Mouse (Mus musculus) limb, embryonic 11.5 days (tissue): ENCODE data around the gene Slc36a2. TPM values are rescaled to one million over a fixed set of nuclear protein-coding genes. Genes with fewer than 3 reads are reported as not detected.

Experiments
- ATAC-seq: fragments of 200-750 bp; cut with Nextera tagmentation; 2 replicates; pipeline ENCODE4 v1.8.0; 2017; ENCODE audit warnings: low read depth; ENCODE audit not compliant: insufficient number of reproducible peaks, low FRiP score, low TSS enrichment
- DNase-seq: peaks from one replicate; pipeline ENCODE4 v3.0.0-alpha.2; 2015; ENCODE audit warnings: low spot score
- H3K27ac ChIP-seq: fragments of 300-500 bp; sonication (generic); replicated peaks from 2 replicates; pipeline ENCODE4 v1.5.1; 2014; ENCODE audit warnings: low read depth, mild to moderate bottlenecking, low read length
- H3K27me3 ChIP-seq: fragments of 300-500 bp; sonication (generic); 2 replicates; pipeline ENCODE4 v1.6.1; 2014; ENCODE audit warnings: mild to moderate bottlenecking, low read length, mixed read lengths; ENCODE audit not compliant: control insufficient read depth, insufficient read depth
- H3K36me3 ChIP-seq: fragments of 300-500 bp; sonication (generic); 2 replicates; pipeline ENCODE4 v1.6.1; 2014; ENCODE audit warnings: mild to moderate bottlenecking, low read length, moderate library complexity, mixed read lengths; ENCODE audit not compliant: control insufficient read depth, insufficient read depth
- H3K4me1 ChIP-seq: fragments of 300-500 bp; sonication (generic); 2 replicates; pipeline ENCODE4 v1.6.1; 2014; ENCODE audit warnings: low read length, mixed read lengths; ENCODE audit not compliant: control insufficient read depth, insufficient read depth
- H3K4me2 ChIP-seq: fragments of 300-500 bp; sonication (generic); 2 replicates; pipeline ENCODE4 v1.6.1; 2014; ENCODE audit warnings: low read depth, mild to moderate bottlenecking, moderate library complexity; ENCODE audit not compliant: severe bottlenecking
- H3K4me3 ChIP-seq: fragments of 300-500 bp; sonication (generic); 2 replicates; pipeline ENCODE4 v1.5.1; 2014; ENCODE audit warnings: low read depth, low read length
- H3K9ac ChIP-seq: fragments of 300-500 bp; sonication (generic); 2 replicates; pipeline ENCODE4 v1.6.1; 2014; ENCODE audit warnings: mild to moderate bottlenecking, low read length
- H3K9me3 ChIP-seq: fragments of 300-500 bp; sonication (generic); 2 replicates; pipeline ENCODE4 v1.6.1; 2016; ENCODE audit warnings: low read length; ENCODE audit not compliant: control insufficient read depth
- WGBS: fragments of 180-500 bp; shearing (Covaris S2); extraction: QIAGEN DNeasy Blood & Tissue Kit; methylation state at CpG from one replicate; pipeline ENCODE4 v1.1.7; 2014; 5-methylcytosine and 5-hydroxymethylcytosine counted together
- polyA plus RNA-seq: library from polyadenylated mRNA; unstranded; fragments of >200 nt; fragmentation: Nextera tagmentation; extraction: Ambion mirVana; gene quantifications from 2 replicates; pipeline ENCODE4 v1.2.1, GENCODE M21; 2014

Gene Slc36a2
- polyA plus RNA-seq, 1 experiment from 2014 or later: 0.13 TPM

GRCm38 (mm10) chr11:55170501-55170900 lies 14.4 kb downstream of the Slc36a2 start:
- ATAC-seq: no peak
- WGBS: 89% methylated on average over 4 of the region's 4 CpGs
- H3K36me3 ChIP-seq: no peaks in the 10 kb centered on the region

GRCm38 (mm10) chr11:55168914-55169313 lies 16.0 kb downstream of the Slc36a2 start:
- Histone ChIP-seq H3K4me2 (no peak overlapping the region), H3K27ac (no peak overlapping the region), H3K4me3 (no peak overlapping the region), H3K9ac (no peak overlapping the region), H3K9me3 (no peaks in the 10 kb centered on the region), H3K4me1 (no peaks in the 10 kb centered on the region), H3K27me3 (no peaks in the 10 kb centered on the region), H3K36me3 (no peaks in the 10 kb centered on the region)
- DNase-seq (no peak), ATAC-seq (no peak)
- 90% methylated on average over 6 of the region's 6 CpGs for WGBS

More at GRCm38 (mm10) chr11:55170501-55170900, 14.4 kb downstream of the Slc36a2 start:
- no peak overlapping the region for H3K4me3 ChIP-seq
- DNase-seq: no peak
- no peak overlapping the region for H3K4me2 ChIP-seq
- H3K9ac ChIP-seq: no peak overlapping the region
- H3K4me1 ChIP-seq: no peaks in the 10 kb centered on the region
- no peaks in the 10 kb centered on the region for H3K27me3 ChIP-seq
- no peak overlapping the region for H3K27ac ChIP-seq
- no peaks in the 10 kb centered on the region for H3K9me3 ChIP-seq

GRCm38 (mm10) chr11:55168504-55168903 lies 16.4 kb downstream of the Slc36a2 start:
- DNase-seq (no peak), ATAC-seq (no peak)
- Histone ChIP-seq H3K36me3 (no peaks in the 10 kb centered on the region), H3K27me3 (no peaks in the 10 kb centered on the region), H3K9me3 (no peaks in the 10 kb centered on the region), H3K27ac (no peak overlapping the region), H3K4me2 (no peak overlapping the region), H3K4me3 (no peak overlapping the region), H3K9ac (no peak overlapping the region), H3K4me1 (no peaks in the 10 kb centered on the region)
- 79% methylated on average over 4 of the region's 4 CpGs for WGBS

DNA sequence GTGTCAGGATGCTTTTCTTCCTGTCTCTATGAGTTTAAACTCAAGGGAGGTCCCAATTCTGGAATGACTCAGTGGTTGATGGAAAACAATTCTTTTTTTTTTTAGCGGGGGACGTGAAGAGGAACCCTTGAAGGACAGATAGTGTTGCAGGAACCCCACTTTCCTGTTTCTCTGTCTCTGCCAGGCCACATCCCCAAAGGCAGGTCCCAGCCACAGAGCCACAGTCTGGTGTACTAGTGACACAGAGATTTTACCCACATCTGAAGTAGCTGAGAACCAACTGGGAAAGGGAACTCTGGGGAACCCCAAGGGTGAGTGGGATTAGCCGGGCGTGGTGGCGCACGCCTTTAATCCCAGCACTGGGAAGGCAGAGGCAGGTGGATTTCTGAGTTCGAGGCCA lies 19.1 kb downstream of the Slc36a2 start:
- Histone ChIP-seq H3K9me3 (no peaks in the 10 kb centered on the region), H3K4me2 (no peak overlapping the region), H3K27ac (no peak overlapping the region), H3K36me3 (no peaks in the 10 kb centered on the region), H3K4me3 (no peak overlapping the region), H3K9ac (no peak overlapping the region), H3K4me1 (no peaks in the 10 kb centered on the region), H3K27me3 (no peaks in the 10 kb centered on the region)
- no peak for ATAC-seq
- WGBS: 89% methylated on average over 7 of the region's 7 CpGs
- no peak for DNase-seq

- H3K4me1 ChIP-seq: no peaks in the 10 kb centered on the region
- H3K9ac ChIP-seq: no peak overlapping the region
- H3K4me3 ChIP-seq: no peak overlapping the region
- ATAC-seq (no peak), DNase-seq (peak; percentile 33)
- H3K4me2 ChIP-seq: no peak overlapping the region
- no peak overlapping the region for H3K27ac ChIP-seq
- no peaks in the 10 kb centered on the region for H3K9me3 ChIP-seq
- 44% methylated on average over 3 of the region's 3 CpGs for WGBS
- H3K36me3 ChIP-seq: no peaks in the 10 kb centered on the region
- no peaks in the 10 kb centered on the region for H3K27me3 ChIP-seq
Measured at GRCm38 (mm10) chr11:55164723-55165122, 20.2 kb downstream of the Slc36a2 start.

DNA sequence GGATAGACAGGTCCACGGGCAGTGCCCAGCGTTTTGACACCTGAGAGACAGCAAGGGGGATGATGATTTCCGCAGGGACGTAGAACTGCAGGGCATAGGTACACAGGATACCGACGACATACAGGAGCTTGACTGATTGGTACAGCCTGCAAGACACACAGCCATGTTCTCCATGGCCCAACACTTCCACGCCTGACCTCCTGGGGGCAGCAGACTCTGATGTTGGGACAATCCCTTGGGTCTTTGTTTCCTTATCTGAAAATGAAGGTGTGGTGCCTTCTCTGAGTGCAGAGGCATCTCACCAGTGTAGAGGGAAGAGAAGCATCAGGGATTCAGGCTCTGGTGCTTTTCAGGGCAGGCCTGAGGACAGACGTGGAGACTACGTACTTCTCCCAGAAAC lies 22.2 kb downstream of the Slc36a2 start:
- DNase-seq (peak; percentile 62), ATAC-seq (no peak)
- H3K4me1 ChIP-seq: no peaks in the 10 kb centered on the region
- no peak overlapping the region for H3K4me2 ChIP-seq
- H3K27ac ChIP-seq: no peak overlapping the region
- 49% methylated on average over 9 of the region's 9 CpGs for WGBS
- H3K36me3 ChIP-seq: no peaks in the 10 kb centered on the region
- H3K9ac ChIP-seq: no peak overlapping the region
- no peak overlapping the region for H3K4me3 ChIP-seq
- H3K27me3 ChIP-seq: no peaks in the 10 kb centered on the region
- no peaks in the 10 kb centered on the region for H3K9me3 ChIP-seq

DNA sequence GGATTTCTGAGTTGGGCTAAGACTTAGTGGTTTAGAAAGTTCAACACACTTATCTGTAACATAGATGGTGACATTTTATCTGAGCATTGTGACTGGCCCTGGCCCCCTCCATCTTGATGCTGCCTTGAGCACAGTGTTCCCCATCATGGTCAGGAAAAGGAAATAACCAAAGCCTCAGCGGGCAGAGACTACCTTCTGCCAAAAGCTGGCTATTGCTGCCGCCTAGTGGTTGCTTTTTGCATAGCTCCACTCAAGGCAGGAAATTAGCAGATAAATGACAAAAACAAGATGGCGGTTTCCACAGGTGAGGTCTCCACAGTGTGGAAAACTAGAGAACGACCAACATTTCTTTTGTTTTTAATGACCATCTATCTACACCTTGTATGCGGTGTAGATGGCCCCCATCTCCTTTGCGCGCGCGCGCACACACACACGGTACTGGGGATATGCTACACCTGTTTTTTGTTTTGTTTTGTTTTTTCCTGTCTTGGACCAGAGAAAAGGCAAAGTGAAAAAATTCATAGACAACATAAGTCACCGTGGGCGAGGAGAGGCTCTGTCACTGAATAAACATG lies 26.0 kb downstream of the Slc36a2 start:
- H3K4me2 ChIP-seq: no peak overlapping the region
- no peak overlapping the region for H3K9ac ChIP-seq
- H3K27me3 ChIP-seq: no peaks in the 10 kb centered on the region
- H3K4me1 ChIP-seq: no peaks in the 10 kb centered on the region
- WGBS: 59% methylated on average over 13 of the region's 13 CpGs
- H3K9me3 ChIP-seq: no peaks in the 10 kb centered on the region
- DNase-seq: peak; percentile 86
- H3K27ac ChIP-seq: no peak overlapping the region
- H3K4me3 ChIP-seq: no peak overlapping the region
- 0 out of 2 replicates have a peak, but pooled peaks have one; percentile 17 for ATAC-seq
- no peaks in the 10 kb centered on the region for H3K36me3 ChIP-seq

DNA sequence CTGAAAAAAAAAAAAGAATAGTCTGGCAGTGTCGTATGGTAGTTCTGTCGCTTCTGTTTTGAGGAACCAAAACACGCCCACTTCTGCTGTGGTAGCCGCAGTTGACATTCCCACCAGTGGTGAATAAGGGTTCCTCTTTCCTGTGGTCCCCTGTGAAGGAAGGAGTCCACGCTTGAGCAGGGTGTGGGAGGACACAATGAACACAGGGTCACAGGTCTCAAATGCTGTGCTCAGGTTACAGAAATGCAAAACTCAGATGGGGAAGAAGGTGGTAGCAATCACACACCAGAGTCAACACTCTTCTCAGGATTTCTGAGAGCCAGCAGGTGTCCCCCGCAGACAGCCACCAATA lies 29.8 kb downstream of the Slc36a2 start:
- Histone ChIP-seq H3K4me1 (no peaks in the 10 kb centered on the region), H3K9ac (no peak overlapping the region), H3K4me3 (no peak overlapping the region), H3K27me3 (no peaks in the 10 kb centered on the region), H3K27ac (no peak overlapping the region), H3K9me3 (no peaks in the 10 kb centered on the region), H3K36me3 (no peaks in the 10 kb centered on the region), H3K4me2 (no peak overlapping the region)
- DNase-seq (no peak), ATAC-seq (no peak)
- 78% methylated on average over 6 of the region's 6 CpGs for WGBS

GRCm38 (mm10) chr11:55154398-55155069 lies 30.3 kb downstream of the Slc36a2 start:
- H3K4me3 ChIP-seq: no peak overlapping the region
- 67% methylated on average over 3 of the region's 3 CpGs for WGBS

More at GRCm38 (mm10) chr11:55154398-55155069, 30.3 kb downstream of the Slc36a2 start:
- Histone ChIP-seq H3K36me3 (no peaks in the 10 kb centered on the region), H3K9ac (no peak overlapping the region), H3K27ac (no peak overlapping the region), H3K4me1 (no peaks in the 10 kb centered on the region), H3K4me2 (no peak overlapping the region), H3K9me3 (no peaks in the 10 kb centered on the region), H3K27me3 (no peaks in the 10 kb centered on the region)
- ATAC-seq: no peak
- DNase-seq: no peak
